Mouse (Mus musculus): Measurements from ENCODE around the gene Olfr688. TPM values are rescaled to one million over a fixed set of nuclear protein-coding genes. Genes with fewer than 3 reads are reported as not detected.

The Olfr688 gene
- not detected in 2 replicates for polyA plus RNA-seq (2016; fragmentation: Nextera tagmentation; extraction: Ambion mirVana)

GRCm38 (mm10) chr7:105287795-105288194, at the start of gene Olfr688:
Gene Olfr688 (plus strand): TSS chr7:105288095.
- no peak for DNase-seq (ENCODE audit: low spot score)
- 77% methylated on average over 6 of the region's 6 CpGs for WGBS
- H3K36me3 ChIP-seq: no peaks in the 10 kb centered on the region
- no peak within 1 kb of the TSS for H3K4me3 ChIP-seq
- H3K4me1 ChIP-seq: no peaks in the 10 kb centered on the region
- no peaks in the 10 kb centered on the region for H3K9me3 ChIP-seq (replicated peaks)
- H3K27ac ChIP-seq: no peak within 1 kb of the TSS
- H3K27me3 ChIP-seq (ENCODE audit: low read depth, poor library complexity, severe bottlenecking): no peaks in the 10 kb centered on the region

DNA sequence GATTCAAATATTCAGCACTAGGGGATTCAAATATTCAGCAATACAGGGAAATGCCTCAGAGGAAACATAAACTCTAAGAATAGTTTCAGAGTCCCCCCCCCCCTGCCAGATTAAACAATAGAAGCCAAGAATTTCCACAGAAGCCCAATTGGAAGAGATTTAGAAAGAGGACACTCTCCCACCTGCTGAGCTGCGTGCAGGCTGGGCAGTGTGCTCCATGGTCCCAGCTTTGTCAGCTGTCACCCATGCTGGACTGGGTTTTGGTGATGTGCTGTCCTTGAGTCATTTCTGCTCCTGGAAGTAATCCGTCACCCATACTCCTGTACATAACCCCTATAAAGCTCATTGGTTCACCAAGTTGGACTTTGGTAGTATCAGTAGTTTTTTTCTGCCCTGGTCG, 40.2 kb upstream of the Olfr688 start:
- no peaks in the 10 kb centered on the region for H3K4me1 ChIP-seq

GRCm38 (mm10) chr7:105248197-105248596, 39.7 kb upstream of the Olfr688 start:
- H3K27me3 ChIP-seq (ENCODE audit: low read depth, poor library complexity, severe bottlenecking): no peaks in the 10 kb centered on the region

More for the DNA sequence above, 40.2 kb upstream of the Olfr688 start:
- Histone ChIP-seq H3K4me3 (no peak overlapping the region), H3K36me3 (no peaks in the 10 kb centered on the region), H3K27ac (no peak overlapping the region), H3K27me3 (ENCODE audit: low read depth, poor library complexity, severe bottlenecking) (no peaks in the 10 kb centered on the region), H3K9me3 (replicated peaks) (no peaks in the 10 kb centered on the region)
- 91% methylated on average over 3 of the region's 3 CpGs for WGBS
- DNase-seq (ENCODE audit: low spot score): no peak

GRCm38 (mm10) chr7:105256656-105257055, 31.2 kb upstream of the Olfr688 start:
- Histone ChIP-seq H3K4me3 (no peak overlapping the region), H3K36me3 (no peaks in the 10 kb centered on the region), H3K4me1 (no peaks in the 10 kb centered on the region), H3K27ac (no peak overlapping the region), H3K27me3 (ENCODE audit: low read depth, poor library complexity, severe bottlenecking) (no peaks in the 10 kb centered on the region), H3K9me3 (replicated peaks) (no peaks in the 10 kb centered on the region)
- 63% methylated on average over 5 of the region's 5 CpGs for WGBS
- peak; percentile 32 for DNase-seq (ENCODE audit: low spot score)

More at GRCm38 (mm10) chr7:105248197-105248596, 39.7 kb upstream of the Olfr688 start:
- no peaks in the 10 kb centered on the region for H3K4me1 ChIP-seq
- H3K9me3 ChIP-seq (replicated peaks): no peaks in the 10 kb centered on the region
- no peaks in the 10 kb centered on the region for H3K36me3 ChIP-seq
- no peak for DNase-seq (ENCODE audit: low spot score)
- no peak overlapping the region for H3K4me3 ChIP-seq
- WGBS: 60% methylated on average over 1 of the region's 1 CpGs
- H3K27ac ChIP-seq: no peak overlapping the region

GRCm38 (mm10) chr7:105272426-105272825, 15.5 kb upstream of the Olfr688 start:
- 85% methylated on average over 7 of the region's 7 CpGs for WGBS
- H3K36me3 ChIP-seq: no peaks in the 10 kb centered on the region
- no peak for DNase-seq (ENCODE audit: low spot score)

DNA sequence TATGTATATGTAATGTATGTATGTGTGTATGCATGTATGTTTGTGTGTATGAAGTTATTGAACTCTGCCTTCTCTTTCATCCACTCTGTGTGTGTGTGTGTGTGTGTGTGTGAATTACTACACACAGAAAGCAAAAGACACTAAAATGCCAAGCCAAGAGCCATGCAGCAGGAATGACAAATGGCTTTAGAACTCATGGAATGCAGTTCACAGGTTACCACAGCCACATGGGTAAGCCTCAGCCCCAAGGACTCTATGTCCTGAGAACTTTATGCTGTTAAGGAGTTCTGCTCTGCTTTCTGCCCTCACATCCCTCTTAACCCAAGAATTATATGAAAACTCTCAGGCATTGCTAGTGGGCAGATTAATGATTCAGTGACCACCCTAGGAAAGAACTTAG, 2.2 kb downstream of the Olfr688 start:
- Histone ChIP-seq H3K27me3 (ENCODE audit: low read depth, poor library complexity, severe bottlenecking) (no peaks in the 10 kb centered on the region), H3K27ac (no peak overlapping the region), H3K4me1 (no peaks in the 10 kb centered on the region), H3K4me3 (no peak overlapping the region), H3K9me3 (replicated peaks) (no peaks in the 10 kb centered on the region), H3K36me3 (no peaks in the 10 kb centered on the region)
- no peak for DNase-seq (ENCODE audit: low spot score)

More at GRCm38 (mm10) chr7:105272426-105272825, 15.5 kb upstream of the Olfr688 start:
- no peaks in the 10 kb centered on the region for H3K9me3 ChIP-seq (replicated peaks)
- H3K4me3 ChIP-seq: no peak overlapping the region
- no peaks in the 10 kb centered on the region for H3K27me3 ChIP-seq (ENCODE audit: low read depth, poor library complexity, severe bottlenecking)
- no peak overlapping the region for H3K27ac ChIP-seq
- H3K4me1 ChIP-seq: no peaks in the 10 kb centered on the region

- Histone ChIP-seq H3K4me3 (no peak within 1 kb of the TSS), H3K27ac (no peak within 1 kb of the TSS), H3K27me3 (ENCODE audit: low read depth, poor library complexity, severe bottlenecking) (no peaks in the 10 kb centered on the region), H3K36me3 (no peaks in the 10 kb centered on the region), H3K4me1 (no peaks in the 10 kb centered on the region), H3K9me3 (replicated peaks) (no peaks in the 10 kb centered on the region)
- 88% methylated on average over 1 of the region's 1 CpGs for whole genome bisulfite sequencing
- DNase-seq (ENCODE audit: low spot score): no peak
Measured at GRCm38 (mm10) chr7:105310865-105311264, 23.0 kb downstream of the Olfr688 start, which contains the start of gene Olfr689. Gene Olfr689 (plus strand): TSS chr7:105311165.

- Histone ChIP-seq H3K27me3 (ENCODE audit: low read depth, poor library complexity, severe bottlenecking) (no peaks in the 10 kb centered on the region), H3K27ac (no peak overlapping the region), H3K36me3 (no peaks in the 10 kb centered on the region), H3K9me3 (replicated peaks) (no peaks in the 10 kb centered on the region), H3K4me3 (no peak overlapping the region), H3K4me1 (no peaks in the 10 kb centered on the region)
- 81% methylated on average over 2 of the region's 2 CpGs for WGBS
- DNase-seq (ENCODE audit: low spot score): no peak
Measured at GRCm38 (mm10) chr7:105325302-105325701, 37.4 kb downstream of the Olfr688 start.

- Histone ChIP-seq H3K27me3 (ENCODE audit: low read depth, poor library complexity, severe bottlenecking) (no peaks in the 10 kb centered on the region), H3K36me3 (no peaks in the 10 kb centered on the region), H3K4me1 (no peaks in the 10 kb centered on the region), H3K27ac (no peak within 1 kb of the TSS), H3K4me3 (no peak within 1 kb of the TSS), H3K9me3 (replicated peaks) (no peaks in the 10 kb centered on the region)
- DNase-seq (ENCODE audit: low spot score): no peak
- WGBS: 89% methylated on average over 1 of the region's 1 CpGs
Measured at GRCm38 (mm10) chr7:105334004-105334403, 46.1 kb downstream of the Olfr688 start, which contains the start of gene Olfr690. Gene Olfr690 (minus strand): TSS chr7:105334104.

Other genes with a start within 250 kb of the Olfr688 start
- not detected in 2 replicates for gene Olfr677, start 236.7 kb upstream of the Olfr688 start, polyA plus RNA-seq (2016; fragmentation: Nextera tagmentation; extraction: Ambion mirVana)
- not detected in 2 replicates for gene Olfr678, start 223.6 kb upstream of the Olfr688 start, polyA plus RNA-seq (2016; fragmentation: Nextera tagmentation; extraction: Ambion mirVana)
- gene Olfr679, start 206.9 kb upstream of the Olfr688 start, polyA plus RNA-seq (2016; fragmentation: Nextera tagmentation; extraction: Ambion mirVana): not detected in 2 replicates
- not detected in 2 replicates for gene Olfr680-ps1, start 195.3 kb upstream of the Olfr688 start, polyA plus RNA-seq (2016; fragmentation: Nextera tagmentation; extraction: Ambion mirVana)
- not detected in 2 replicates for gene Olfr681, start 171.3 kb upstream of the Olfr688 start, polyA plus RNA-seq (2016; fragmentation: Nextera tagmentation; extraction: Ambion mirVana)
- not detected in 2 replicates for gene Olfr683, start 141.1 kb upstream of the Olfr688 start, polyA plus RNA-seq (2016; fragmentation: Nextera tagmentation; extraction: Ambion mirVana)
- not detected in 2 replicates for gene Olfr684, start 124.4 kb upstream of the Olfr688 start, polyA plus RNA-seq (2016; fragmentation: Nextera tagmentation; extraction: Ambion mirVana)
- gene Olfr685, start 102.1 kb upstream of the Olfr688 start, polyA plus RNA-seq (2016; fragmentation: Nextera tagmentation; extraction: Ambion mirVana): not detected in 2 replicates
- gene Olfr686, start 80.6 kb upstream of the Olfr688 start, polyA plus RNA-seq (2016; fragmentation: Nextera tagmentation; extraction: Ambion mirVana): not detected in 2 replicates
- not detected in 2 replicates for gene Olfr689, start 23.1 kb downstream of the Olfr688 start, polyA plus RNA-seq (2016; fragmentation: Nextera tagmentation; extraction: Ambion mirVana)
- not detected in 2 replicates for gene Olfr690, start 46.0 kb downstream of the Olfr688 start, polyA plus RNA-seq (2016; fragmentation: Nextera tagmentation; extraction: Ambion mirVana)
- 0.14 and 0.15 TPM in 2 replicates for gene Olfr691, start 54.2 kb downstream of the Olfr688 start, polyA plus RNA-seq (2016; fragmentation: Nextera tagmentation; extraction: Ambion mirVana)
- gene Olfr692, start 80.1 kb downstream of the Olfr688 start, polyA plus RNA-seq (2016; fragmentation: Nextera tagmentation; extraction: Ambion mirVana): not detected in 2 replicates
- gene Gm5901, start 86.9 kb downstream of the Olfr688 start, polyA plus RNA-seq (2016; fragmentation: Nextera tagmentation; extraction: Ambion mirVana): not detected in 2 replicates
- gene Fam160a2, start 112.0 kb downstream of the Olfr688 start, polyA plus RNA-seq (2016; fragmentation: Nextera tagmentation; extraction: Ambion mirVana): 45.9 and 47.0 TPM in 2 replicates
- 0.05 TPM in 1 of 2 replicates, not detected in the other for gene Cnga4, start 116.5 kb downstream of the Olfr688 start, polyA plus RNA-seq (2016; fragmentation: Nextera tagmentation; extraction: Ambion mirVana)
- 0.05 TPM in 2 replicates for gene Cckbr, start 137.6 kb downstream of the Olfr688 start, polyA plus RNA-seq (2016; fragmentation: Nextera tagmentation; extraction: Ambion mirVana)
- gene Cavin3, start 194.2 kb downstream of the Olfr688 start, polyA plus RNA-seq (2016; fragmentation: Nextera tagmentation; extraction: Ambion mirVana): 20.4 and 21.6 TPM in 2 replicates